Mouse (Mus musculus) brain, embryonic 14.5 days (tissue): ENCODE measurements at regions not wholly inside any gene's neighbourhood (a gene's known extent, or its start where the extent isn't known, plus 50 kb on each side); places are given as distances from the start of the nearest gene placed in this dataset.

Experiments
- CTCF ChIP-seq: fragments of 200-500 bp; IDR thresholded peaks from 2 replicates; pipeline ENCODE4 v1.5.1; 2012; ENCODE audit warnings: inconsistent platforms, mild to moderate bottlenecking, moderate library complexity, borderline replicate concordance; ENCODE audit not compliant: insufficient read depth, insufficient read length; ENCODE audit errors: extremely low read depth
- POLR2A ChIP-seq: fragments of 200-500 bp; IDR thresholded peaks from 2 replicates; pipeline ENCODE4 v1.6.1; 2012; ENCODE audit warnings: mild to moderate bottlenecking, inconsistent platforms, borderline replicate concordance; ENCODE audit not compliant: poor library complexity, insufficient read depth, insufficient read length, severe bottlenecking; ENCODE audit errors: extremely low read depth

DNA sequence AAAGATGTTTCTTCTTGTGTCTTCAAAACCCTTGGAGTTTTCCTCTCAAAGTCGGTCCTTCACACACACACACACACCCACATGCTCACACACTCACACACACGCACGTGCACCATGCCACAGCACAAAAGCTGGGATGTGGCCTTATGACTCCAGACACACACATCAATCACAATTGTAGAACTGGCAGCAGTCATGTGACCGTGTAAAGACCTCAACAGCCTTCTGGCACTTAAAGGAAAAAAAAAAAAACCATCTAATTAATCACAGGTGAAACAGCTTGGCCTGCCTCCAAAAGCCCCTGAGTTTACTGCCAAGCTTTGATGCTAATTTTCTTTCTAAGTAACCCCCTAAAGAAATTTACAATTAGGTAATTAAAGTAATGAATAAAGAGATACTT lies 147.1 kb downstream of the Gm45692 start:
- TF ChIP-seq POLR2A (no peak), CTCF (no peak)
